Mouse (Mus musculus) retina, postnatal 1 day (tissue): ENCODE measurements around the gene Rbm5.
A peak's percentile ranks its signal among the peaks of the same experiment; 100 is the strongest.

Experiments used
- DNase-seq: peaks from one replicate; pipeline ENCODE4 v3.0.0-alpha.2; 2012

Rbm5 gene

DNA sequence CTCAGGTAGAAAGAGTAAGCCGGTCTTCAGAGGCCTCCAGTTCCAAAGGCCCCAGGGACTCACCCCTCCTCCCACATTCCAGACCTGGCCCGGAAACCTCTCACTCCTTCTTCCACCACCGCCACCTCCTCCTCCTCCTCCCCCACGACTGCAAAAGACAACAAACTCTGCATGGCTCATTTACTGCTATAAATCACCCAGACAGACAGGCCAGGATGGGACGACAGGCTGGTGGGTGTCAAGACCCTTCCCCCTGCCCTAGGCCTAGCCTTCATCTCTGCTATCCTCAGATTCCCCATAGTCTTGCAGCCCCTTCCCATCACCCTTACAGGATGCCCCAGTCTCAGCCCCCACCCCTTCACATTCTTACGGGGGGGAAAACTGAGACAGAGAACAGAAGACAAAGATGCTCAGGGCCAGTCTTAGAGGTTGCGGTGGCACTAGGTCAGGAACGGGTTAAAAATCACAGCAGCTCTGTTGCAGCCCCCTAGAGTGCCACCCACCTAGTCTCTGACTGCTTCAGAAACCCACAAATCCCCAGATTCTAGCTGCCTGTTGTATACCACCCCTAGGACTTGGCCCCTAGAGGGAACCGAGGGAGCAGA, 71.3 kb downstream of the Rbm5 start:
- DNase-seq = peak; percentile 46

DNA sequence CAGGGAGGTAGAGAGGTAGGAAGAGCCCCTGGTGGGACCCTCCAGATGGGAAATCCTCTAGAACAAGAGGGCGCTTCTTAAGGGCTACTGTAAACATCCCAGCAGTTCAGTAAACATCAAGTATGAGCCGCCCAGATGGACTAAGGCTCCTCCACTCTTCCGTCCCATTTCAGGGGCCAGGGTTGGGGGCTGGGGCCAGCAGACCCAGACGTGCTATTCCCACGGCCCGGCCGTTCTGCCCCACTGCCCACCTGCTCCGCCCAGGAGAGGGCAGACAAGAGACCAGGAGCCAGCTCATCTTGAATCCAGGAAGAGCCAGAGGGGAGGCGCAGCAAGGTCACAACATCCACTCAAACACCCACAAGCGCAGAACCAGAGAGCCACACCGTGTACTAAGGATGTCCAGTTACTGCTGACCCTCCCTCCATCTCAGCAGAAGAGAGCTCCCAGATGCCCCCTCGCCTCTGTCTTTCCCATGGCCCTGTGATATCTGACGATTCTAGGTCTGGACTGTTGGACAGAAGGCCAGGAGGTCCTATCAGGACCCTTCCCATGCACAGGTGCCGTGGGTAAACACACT, 72.1 kb downstream of the Rbm5 start:
- DNase-seq = peak; percentile 79

- DNase-seq = peak; percentile 91
Observed at GRCm38 (mm10) chr9:107697811-107698521, 72.8 kb downstream of the Rbm5 start.

- DNase-seq = peak; percentile 66
Observed at GRCm38 (mm10) chr9:107696845-107697610, 73.8 kb downstream of the Rbm5 start.

DNA sequence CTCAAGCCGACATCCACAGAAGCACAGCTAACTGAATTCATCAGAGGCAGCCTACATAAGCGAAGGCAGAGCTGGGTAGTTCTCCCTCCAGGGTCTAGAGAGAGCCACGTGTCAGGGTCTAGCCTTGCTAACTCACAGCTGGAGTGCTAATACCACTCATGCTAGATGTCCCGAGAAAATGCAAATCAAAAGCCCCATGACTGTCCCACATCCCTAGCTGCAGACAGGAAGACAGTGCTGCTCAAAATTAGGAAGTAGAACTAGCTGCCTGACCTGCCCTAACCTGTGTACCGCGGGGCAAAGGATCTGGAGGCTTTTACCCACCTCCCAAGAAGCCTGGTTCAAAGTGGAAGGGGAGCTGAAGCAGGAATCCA, 74.7 kb downstream of the Rbm5 start:
- DNase-seq = peak; percentile 40

GRCm38 (mm10) chr9:107695441-107696105, 75.2 kb downstream of the Rbm5 start:
- DNase-seq = no peak

DNA sequence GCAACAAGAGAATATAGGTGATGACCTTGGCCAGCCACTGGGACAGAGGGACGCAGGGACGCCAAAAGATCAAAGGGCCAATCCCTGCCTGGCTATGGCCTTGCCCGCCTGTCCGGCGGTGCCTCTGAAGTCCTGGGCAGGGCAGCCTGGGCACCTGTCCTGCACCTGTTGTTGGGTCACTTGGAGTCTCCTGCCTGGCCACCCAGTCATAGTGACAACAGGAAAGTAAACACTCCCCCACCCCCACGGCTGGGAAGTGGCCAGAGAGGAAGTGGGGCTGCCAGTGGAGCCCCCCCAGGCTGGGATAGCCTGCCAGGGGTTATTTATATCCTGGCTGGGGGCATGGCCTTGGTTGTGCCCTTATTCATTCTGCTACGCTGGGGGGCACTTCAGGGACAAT, 76.2 kb downstream of the Rbm5 start:
- DNase-seq = no peak

GRCm38 (mm10) chr9:107693433-107693987, 77.3 kb downstream of the Rbm5 start:
- peak; percentile 53 for DNase-seq

DNA sequence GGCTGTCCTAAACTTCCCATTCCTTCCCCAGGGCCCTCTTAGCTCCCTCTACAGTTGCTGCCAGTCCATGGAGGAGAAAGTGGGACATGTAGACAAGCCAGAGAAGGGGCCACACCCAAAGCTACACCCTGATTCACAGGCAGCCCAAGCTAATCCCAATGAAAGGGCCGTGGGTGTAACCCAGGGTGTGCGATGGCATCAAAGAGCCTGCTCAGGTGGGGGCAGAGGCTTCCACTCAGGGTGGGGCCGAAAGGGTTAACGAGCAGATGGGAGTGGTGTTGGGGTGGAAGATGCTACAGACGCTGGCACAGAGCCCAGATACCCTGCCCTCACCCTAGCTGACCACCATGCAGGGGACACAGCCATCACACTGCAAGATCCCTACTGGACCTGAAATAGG, 78.0 kb downstream of the Rbm5 start:
- DNase-seq = peak; percentile 83

DNA sequence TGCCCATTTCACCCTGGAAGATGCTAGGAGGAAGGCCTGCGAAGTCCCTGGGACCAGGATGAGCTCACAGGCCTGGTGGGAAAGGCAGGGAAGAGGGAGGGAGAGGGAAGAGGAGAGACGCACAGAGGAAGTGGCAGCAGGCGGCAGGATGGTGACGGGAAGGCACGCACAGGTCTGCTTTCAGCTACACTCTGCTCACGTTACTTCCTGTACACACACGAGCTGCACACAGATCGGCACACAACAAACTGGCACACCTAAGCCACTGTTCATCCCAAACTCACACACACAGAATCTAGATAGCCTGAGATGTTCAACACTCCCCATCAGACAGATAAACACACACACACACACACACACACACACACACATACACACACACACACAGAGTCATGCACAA, 80.4 kb downstream of the Rbm5 start:
- DNase-seq = no peak
